Mouse (Mus musculus): Measurements from ENCODE around the gene Ankrd63.
"Not testable (repeated sequence)": the region's sequence is repeated elsewhere in the genome, so short reads cannot be mapped to it uniquely, and the experiment has no call there.

The Ankrd63 gene

GRCm38 (mm10) chr2:118659493-118659892 is 44.3 kb downstream of the Ankrd63 start:
- DNase-seq: no peak

GRCm38 (mm10) chr2:118659077-118659476 is 44.7 kb downstream of the Ankrd63 start:
- DNase-seq: peak; percentile 56

GRCm38 (mm10) chr2:118658457-118658856 is 45.3 kb downstream of the Ankrd63 start:
- DNase-seq: no peak

GRCm38 (mm10) chr2:118656688-118657281 is 47.0 kb downstream of the Ankrd63 start:
- DNase-seq: no peak

GRCm38 (mm10) chr2:118650697-118651096 is 53.1 kb downstream of the Ankrd63 start:
- DNase-seq: not testable (repeated sequence)
